Mouse (Mus musculus) liver, embryonic 15.5 days (tissue): Measurements from ENCODE around the gene Abca7. TPM values are rescaled to one million over a fixed set of nuclear protein-coding genes. Genes with fewer than 3 reads are reported as not detected.
A peak's percentile ranks its signal among the peaks of the same experiment; 100 is the strongest.

Experiments
- ATAC-seq: fragments of 200-750 bp; cut with Nextera tagmentation; 2 replicates; pipeline ENCODE4 v1.8.0; 2017; ENCODE audit warnings: moderate number of reproducible peaks, mild to moderate bottlenecking, moderate library complexity; ENCODE audit not compliant: insufficient read depth
- H3K27ac ChIP-seq: fragments of 300-500 bp; sonication (generic); replicated peaks from 2 replicates; pipeline ENCODE4 v1.5.1; 2015; ENCODE audit warnings: mild to moderate bottlenecking, inconsistent platforms
- H3K27me3 ChIP-seq: fragments of 300-500 bp; sonication (generic); 2 replicates; pipeline ENCODE4 v1.6.1; 2015; ENCODE audit warnings: mild to moderate bottlenecking, inconsistent platforms
- H3K36me3 ChIP-seq: fragments of 300-500 bp; sonication (generic); replicated peaks from 2 replicates; pipeline ENCODE4 v1.6.1; 2015; ENCODE audit warnings: moderate library complexity, mild to moderate bottlenecking, inconsistent platforms
- H3K4me1 ChIP-seq: fragments of 300-500 bp; sonication (generic); replicated peaks from 2 replicates; pipeline ENCODE4 v1.6.1; 2015; ENCODE audit warnings: inconsistent platforms
- H3K4me2 ChIP-seq: fragments of 300-500 bp; sonication (generic); 2 replicates; pipeline ENCODE4 v1.6.1; 2015; ENCODE audit warnings: moderate library complexity, mild to moderate bottlenecking, inconsistent platforms
- H3K4me3 ChIP-seq: fragments of 300-500 bp; sonication (generic); replicated peaks from 2 replicates; pipeline ENCODE4 v1.5.1; 2015; ENCODE audit warnings: mild to moderate bottlenecking, inconsistent platforms
- H3K9ac ChIP-seq: fragments of 300-500 bp; sonication (generic); 2 replicates; pipeline ENCODE4 v1.6.1; 2015; ENCODE audit warnings: moderate library complexity, mild to moderate bottlenecking, inconsistent platforms
- H3K9me3 ChIP-seq: fragments of 300-500 bp; sonication (generic); replicated peaks from 2 replicates; pipeline ENCODE4 v1.6.1; 2016; ENCODE audit warnings: inconsistent platforms
- WGBS: fragments of 180-500 bp; shearing (Covaris S2); methylation state at CpG from one replicate; pipeline ENCODE4 v1.1.7; 2015; ENCODE audit warnings: mixed read lengths; ENCODE audit not compliant: insufficient replicate concordance; 5-methylcytosine and 5-hydroxymethylcytosine counted together
- polyA plus RNA-seq: library from polyadenylated mRNA; unstranded; fragments of >200 nt; fragmentation: Nextera tagmentation; extraction: Ambion mirVana; gene quantifications from 2 replicates; pipeline ENCODE4 v1.2.1, GENCODE M21; 2015

The Abca7 gene
- polyA plus RNA-seq, 1 experiment from 2014 or later, result 7.5 TPM

DNA sequence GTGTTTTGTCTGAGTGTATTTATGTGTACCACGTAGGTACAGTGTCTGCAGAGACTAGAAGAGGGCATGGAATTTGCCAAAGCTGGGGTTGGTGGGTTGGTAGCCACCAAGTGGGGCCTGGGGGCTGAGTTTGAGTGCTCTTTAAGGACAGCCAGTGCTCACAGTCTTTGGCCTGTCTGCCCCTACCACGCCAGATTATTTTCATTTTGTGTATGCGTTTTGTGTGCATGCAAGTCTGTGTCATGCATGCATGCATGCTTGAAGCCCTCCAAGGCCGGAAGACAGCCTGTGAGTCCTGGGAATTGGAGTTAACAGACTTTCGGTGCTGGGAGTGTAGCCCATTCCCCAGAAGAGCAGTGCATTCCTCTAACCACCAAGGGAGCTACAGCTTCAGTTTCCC, 59.1 kb downstream of the Abca7 start:
- no peak for ATAC-seq
- Histone ChIP-seq H3K36me3 (peaks cover 56% of the 10 kb centered on the region), H3K9ac (peak overlapping the region; percentile 100), H3K27ac (peak overlapping the region; percentile 53), H3K4me2 (peak overlapping the region; percentile 83), H3K9me3 (no peaks in the 10 kb centered on the region), H3K4me3 (peak overlapping the region; percentile 97), H3K27me3 (no peaks in the 10 kb centered on the region), H3K4me1 (peaks cover 56% of the 10 kb centered on the region)
- WGBS, result 75% methylated on average over 5 of the region's 5 CpGs

DNA sequence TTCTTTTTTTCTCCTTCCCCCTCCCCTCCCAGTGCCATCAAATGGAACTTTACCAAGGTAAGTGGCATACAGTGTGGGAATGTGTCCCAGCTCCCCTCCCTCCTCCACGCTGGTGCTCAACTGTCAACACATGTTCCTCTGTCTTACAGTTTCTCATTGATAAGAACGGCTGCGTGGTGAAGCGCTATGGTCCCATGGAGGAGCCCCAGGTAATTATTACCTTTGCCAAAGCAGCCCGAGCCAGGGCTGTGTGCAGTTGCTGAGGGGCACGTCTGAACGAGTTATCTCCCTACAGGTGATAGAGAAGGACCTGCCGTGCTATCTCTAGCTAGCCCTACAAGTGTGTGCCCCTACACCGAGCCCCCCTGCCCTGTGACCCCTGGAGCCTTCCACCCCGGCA, 59.6 kb downstream of the Abca7 start:
- H3K27ac ChIP-seq, result peak overlapping the region; percentile 53
- H3K9ac ChIP-seq, result peak overlapping the region; percentile 100
- peak overlapping the region; percentile 97 for H3K4me3 ChIP-seq

DNA sequence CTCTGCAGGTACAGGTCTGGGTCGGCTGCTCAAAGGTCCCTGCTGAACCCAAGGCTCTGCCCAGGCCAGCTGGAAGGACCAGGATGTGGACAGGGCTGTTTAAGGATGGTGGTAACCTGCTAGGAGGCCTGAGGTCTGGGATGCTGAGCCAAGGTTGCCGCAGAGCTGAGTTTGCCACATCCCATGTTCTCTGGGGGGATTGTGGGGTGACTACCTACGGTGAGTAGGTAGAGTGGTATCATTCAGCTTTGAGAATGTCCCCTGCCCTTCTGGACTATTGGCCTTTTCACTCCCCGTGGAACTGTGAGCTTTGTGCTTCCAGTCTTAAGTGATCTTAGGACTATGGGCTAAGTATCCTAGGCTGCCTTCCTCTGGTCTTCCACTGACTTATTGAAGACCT, 60.2 kb downstream of the Abca7 start:
- no peak for ATAC-seq
- Histone ChIP-seq H3K36me3 (peaks cover 68% of the 10 kb centered on the region), H3K27me3 (no peaks in the 10 kb centered on the region), H3K9ac (no peak overlapping the region), H3K4me1 (peaks cover 45% of the 10 kb centered on the region), H3K4me2 (peak overlapping the region; percentile 21), H3K4me3 (no peak overlapping the region), H3K9me3 (no peaks in the 10 kb centered on the region), H3K27ac (no peak overlapping the region)
- 78% methylated on average over 4 of the region's 4 CpGs for WGBS

More for the DNA sequence above, 59.6 kb downstream of the Abca7 start:
- WGBS, result 38% methylated on average over 10 of the region's 10 CpGs
- Histone ChIP-seq H3K36me3 (peaks cover 62% of the 10 kb centered on the region), H3K4me2 (peak overlapping the region; percentile 83), H3K27me3 (no peaks in the 10 kb centered on the region), H3K9me3 (no peaks in the 10 kb centered on the region), H3K4me1 (peaks cover 51% of the 10 kb centered on the region)
- ATAC-seq, result no peak

DNA sequence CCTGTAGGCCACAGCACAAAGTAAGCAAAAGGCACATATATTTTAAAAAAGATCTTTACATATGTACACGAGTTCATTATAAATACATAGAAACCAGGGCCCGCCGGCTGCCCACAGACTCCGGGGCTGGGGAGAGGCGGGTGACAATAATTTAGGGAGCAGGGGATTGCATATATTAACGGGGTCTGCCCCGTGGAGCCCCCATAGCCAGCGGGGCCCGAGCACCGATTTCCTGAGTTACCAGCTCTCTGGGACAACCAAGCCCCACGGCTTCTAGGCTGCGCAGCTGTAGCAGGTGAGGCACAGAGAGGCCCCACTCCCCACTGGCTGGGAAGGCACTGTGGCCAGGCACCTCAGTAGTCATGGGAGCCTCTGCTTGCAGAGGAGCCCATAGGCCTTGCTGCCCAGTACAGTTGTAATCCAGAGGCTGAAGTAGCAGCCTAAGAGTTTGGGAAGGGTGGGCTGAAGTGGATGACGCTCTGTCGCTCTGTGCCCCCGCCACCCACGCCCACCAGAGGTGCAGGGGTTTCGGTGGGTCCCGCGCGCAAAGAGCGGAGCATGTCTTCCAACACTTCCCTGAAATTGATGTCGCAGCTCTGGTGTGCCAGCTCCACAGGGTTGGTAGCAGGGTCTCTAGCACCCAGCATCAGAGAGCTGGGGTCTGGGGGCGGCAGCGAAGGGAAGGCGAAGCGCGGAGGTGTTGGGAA, 60.8 kb downstream of the Abca7 start:
- Histone ChIP-seq H3K27me3 (no peaks in the 10 kb centered on the region), H3K4me2 (no peak overlapping the region), H3K36me3 (peaks cover 74% of the 10 kb centered on the region), H3K4me3 (no peak overlapping the region), H3K9me3 (no peaks in the 10 kb centered on the region), H3K4me1 (peaks cover 39% of the 10 kb centered on the region), H3K27ac (no peak overlapping the region), H3K9ac (no peak overlapping the region)
- WGBS, result 89% methylated on average over 27 of the region's 27 CpGs
- ATAC-seq, result no peak

DNA sequence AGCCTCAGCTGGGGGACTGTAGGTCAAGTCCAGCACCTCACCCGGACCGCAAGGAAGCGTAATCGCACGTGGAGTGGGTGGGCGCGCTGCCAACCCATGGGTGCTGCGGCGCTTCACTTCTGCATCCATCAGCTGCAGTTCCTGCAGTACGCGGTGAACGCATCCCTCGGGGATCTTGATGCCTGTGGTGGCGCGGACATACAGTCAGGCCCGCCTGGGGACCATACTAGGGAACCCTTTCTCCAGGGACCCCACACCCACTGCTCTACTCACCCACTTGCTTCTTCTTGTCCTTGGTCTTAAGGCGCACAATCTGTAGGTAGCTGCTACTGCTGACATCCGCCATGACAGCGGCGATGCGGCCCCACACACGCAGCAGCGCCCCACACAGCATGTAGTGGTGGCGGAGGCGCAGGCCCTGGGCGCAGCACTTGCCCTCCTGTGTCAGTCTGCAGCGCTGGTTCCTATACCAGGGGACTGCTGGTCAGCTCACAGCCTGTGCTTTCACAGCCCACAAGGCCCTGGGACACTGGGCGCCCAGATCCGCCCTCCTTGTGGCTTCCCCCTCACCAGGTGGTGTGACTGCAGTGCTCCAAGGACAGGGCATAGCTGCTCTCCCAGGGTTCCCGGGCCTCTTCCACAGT, 61.5 kb downstream of the Abca7 start:
- no peak overlapping the region for H3K9ac ChIP-seq
- WGBS, result 90% methylated on average over 30 of the region's 30 CpGs

DNA sequence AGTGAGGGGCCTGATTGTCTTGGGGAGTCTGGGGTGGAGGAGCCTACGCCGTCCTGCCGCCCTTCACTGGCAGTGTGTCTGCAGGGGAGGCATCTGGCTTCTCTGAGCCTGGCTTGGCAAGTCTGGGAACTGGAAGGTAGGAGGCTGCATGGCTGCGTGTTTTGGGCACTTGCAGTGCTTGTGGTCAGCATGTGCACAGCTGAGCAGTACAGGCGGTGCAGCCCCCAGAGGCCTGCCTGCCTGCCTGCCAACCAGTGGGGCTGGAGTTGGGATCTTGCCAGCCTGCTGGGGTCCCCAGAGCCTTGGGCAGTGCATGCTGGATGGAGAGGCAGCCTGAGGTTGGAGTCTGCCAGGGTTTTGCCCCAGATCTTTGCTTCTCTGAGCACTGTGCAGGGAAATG, 66.8 kb downstream of the Abca7 start:
- Histone ChIP-seq H3K36me3 (peaks cover 95% of the 10 kb centered on the region), H3K4me2 (no peak overlapping the region), H3K4me1 (0 out of 2 replicates have a peak, but pooled peaks cover 2% of the 10 kb centered on the region), H3K9ac (no peak overlapping the region), H3K27ac (no peak overlapping the region), H3K27me3 (no peaks in the 10 kb centered on the region), H3K9me3 (no peaks in the 10 kb centered on the region), H3K4me3 (no peak overlapping the region)
- no peak for ATAC-seq
- 89% methylated on average over 5 of the region's 5 CpGs for WGBS

More for the DNA sequence above, 61.5 kb downstream of the Abca7 start:
- ATAC-seq, result no peak
- H3K27ac ChIP-seq, result no peak overlapping the region
- H3K36me3 ChIP-seq, result peaks cover 81% of the 10 kb centered on the region
- H3K4me2 ChIP-seq, result no peak overlapping the region
- H3K27me3 ChIP-seq, result no peaks in the 10 kb centered on the region
- H3K4me3 ChIP-seq, result no peak overlapping the region
- H3K4me1 ChIP-seq, result peaks cover 32% of the 10 kb centered on the region
- no peaks in the 10 kb centered on the region for H3K9me3 ChIP-seq

DNA sequence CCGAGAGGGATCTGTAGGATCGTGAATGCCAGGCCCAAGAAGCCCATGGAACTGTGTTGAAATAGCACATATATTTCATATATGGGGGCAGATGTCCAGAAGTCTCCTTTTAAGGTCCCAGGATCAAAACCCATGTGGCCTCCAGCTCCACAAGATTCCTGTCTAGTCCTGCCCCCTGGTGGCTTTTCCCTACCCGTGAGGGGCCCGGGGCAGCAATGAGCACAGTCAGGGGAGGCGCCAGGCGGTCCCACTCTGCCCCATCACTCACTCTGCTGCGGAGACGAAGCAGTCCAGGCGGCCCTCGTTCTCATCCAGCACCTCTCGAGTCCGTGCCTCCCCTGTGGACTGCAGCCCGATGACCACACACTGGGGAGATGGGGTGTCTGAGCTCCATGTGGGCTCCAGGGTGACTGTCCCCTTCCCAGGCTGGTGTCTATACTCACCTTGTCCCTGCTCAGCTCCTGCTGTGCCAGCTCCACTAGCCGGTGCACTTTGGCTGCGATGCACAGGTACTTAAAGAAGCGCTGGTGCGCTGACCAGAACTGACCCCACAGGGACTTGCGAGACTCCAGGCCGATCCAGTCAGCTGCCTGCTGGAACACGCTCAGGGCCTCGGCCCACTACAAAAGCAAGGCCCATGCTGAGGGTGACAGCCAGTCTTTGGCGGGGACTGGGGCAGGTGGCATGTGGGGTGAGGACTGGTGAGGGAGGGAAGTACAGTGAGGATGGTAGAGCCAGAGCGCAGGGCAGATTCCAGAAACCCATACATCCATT, 67.8 kb downstream of the Abca7 start:
- H3K9me3 ChIP-seq, result no peaks in the 10 kb centered on the region
- H3K27ac ChIP-seq, result peak overlapping the region; percentile 51; the same call in 1 of the 2 replicates
- H3K9ac ChIP-seq, result no peak overlapping the region
- H3K4me3 ChIP-seq, result no peak overlapping the region
- H3K36me3 ChIP-seq, result peaks cover 93% of the 10 kb centered on the region
- no peak for ATAC-seq
- no peaks in the 10 kb centered on the region for H3K27me3 ChIP-seq
- 84% methylated on average over 23 of the region's 23 CpGs for WGBS
- 0 out of 2 replicates have a peak, but pooled peaks cover 2% of the 10 kb centered on the region for H3K4me1 ChIP-seq
- no peak overlapping the region for H3K4me2 ChIP-seq

Other genes starting within 250 kb of the Abca7 start
- gene Polrmt, start 249.9 kb upstream of the Abca7 start, polyA plus RNA-seq, result 15.6 and 17.7 TPM in 2 replicates
- gene Fgf22, start 241.4 kb upstream of the Abca7 start, polyA plus RNA-seq, result 0.07 TPM in 1 of 2 replicates, not detected in the other
- gene Rnf126, start 229.5 kb upstream of the Abca7 start, polyA plus RNA-seq, result 39.6 and 42.0 TPM in 2 replicates
- 0.71 and 1.0 TPM in 2 replicates for gene Fstl3, start 219.2 kb upstream of the Abca7 start, polyA plus RNA-seq
- 7.0 and 7.1 TPM in 2 replicates for gene Prss57, start 205.5 kb upstream of the Abca7 start, polyA plus RNA-seq
- 8.8 and 9.2 TPM in 2 replicates for gene Palm, start 202.9 kb upstream of the Abca7 start, polyA plus RNA-seq
- 0.50 TPM in 2 replicates for gene Misp, start 175.5 kb upstream of the Abca7 start, polyA plus RNA-seq
- 120 and 133 TPM in 2 replicates for gene Ptbp1, start 142.1 kb upstream of the Abca7 start, polyA plus RNA-seq
- 112 and 131 TPM in 2 replicates for gene Prtn3, start 122.0 kb upstream of the Abca7 start, polyA plus RNA-seq
- 5.8 and 6.1 TPM in 2 replicates for gene Plppr3, start 121.9 kb upstream of the Abca7 start, polyA plus RNA-seq
- 211 and 227 TPM in 2 replicates for gene Elane, start 110.2 kb upstream of the Abca7 start, polyA plus RNA-seq
- gene Cfd, start 105.6 kb upstream of the Abca7 start, polyA plus RNA-seq, result not detected in 2 replicates
- gene Med16, start 87.6 kb upstream of the Abca7 start, polyA plus RNA-seq, result 16.4 and 18.0 TPM in 2 replicates
- not detected in 2 replicates for gene Gm26602, start 85.6 kb upstream of the Abca7 start, polyA plus RNA-seq
- gene Kiss1r, start 79.5 kb upstream of the Abca7 start, polyA plus RNA-seq, result 0.32 and 0.37 TPM in 2 replicates
- gene R3hdm4, start 75.3 kb upstream of the Abca7 start, polyA plus RNA-seq, result 52.4 and 55.6 TPM in 2 replicates
- gene Arid3a, start 69.5 kb upstream of the Abca7 start, polyA plus RNA-seq, result 6.1 and 7.4 TPM in 2 replicates
- 46.3 and 48.4 TPM in 2 replicates for gene Wdr18, start 36.3 kb upstream of the Abca7 start, polyA plus RNA-seq
- gene Grin3b, start 25.8 kb upstream of the Abca7 start, polyA plus RNA-seq, result 0.10 TPM in 1 of 2 replicates, not detected in the other
- 8.4 and 11.0 TPM in 2 replicates for gene Tmem259, start 12.2 kb upstream of the Abca7 start, polyA plus RNA-seq
- 44.5 and 45.5 TPM in 2 replicates for gene Cnn2, start 7.9 kb upstream of the Abca7 start, polyA plus RNA-seq
- 15.7 and 18.2 TPM in 2 replicates for gene Arhgap45, start 20.2 kb downstream of the Abca7 start, polyA plus RNA-seq
- gene Polr2e, start 43.3 kb downstream of the Abca7 start, polyA plus RNA-seq, result 81.3 and 84.4 TPM in 2 replicates
- gene Gpx4, start 50.7 kb downstream of the Abca7 start, polyA plus RNA-seq, result 603 and 658 TPM in 2 replicates
- gene Sbno2, start 109.1 kb downstream of the Abca7 start, polyA plus RNA-seq, result 10.4 and 12.3 TPM in 2 replicates
- 16.4 and 21.8 TPM in 2 replicates for gene Stk11, start 119.3 kb downstream of the Abca7 start, polyA plus RNA-seq
- gene Atp5d, start 142.1 kb downstream of the Abca7 start, polyA plus RNA-seq, result 291 and 300 TPM in 2 replicates
- gene Cbarp, start 144.3 kb downstream of the Abca7 start, polyA plus RNA-seq, result 0.35 and 0.51 TPM in 2 replicates
- gene Midn, start 151.8 kb downstream of the Abca7 start, polyA plus RNA-seq, result 2.9 and 3.1 TPM in 2 replicates
- 13.1 and 17.0 TPM in 2 replicates for gene Cirbp, start 169.5 kb downstream of the Abca7 start, polyA plus RNA-seq
- 8.9 and 10.1 TPM in 2 replicates for gene 1600002K03Rik, start 176.4 kb downstream of the Abca7 start, polyA plus RNA-seq
- gene Efna2, start 183.0 kb downstream of the Abca7 start, polyA plus RNA-seq, result 0.56 and 0.61 TPM in 2 replicates
- 16.6 and 17.0 TPM in 2 replicates for gene Mum1, start 229.9 kb downstream of the Abca7 start, polyA plus RNA-seq